Mouse (Mus musculus) stomach, postnatal 0 days (tissue): ENCODE data around the gene Rnf168.

Experiments
- CTCF ChIP-seq: IDR thresholded peaks from 2 replicates; pipeline ENCODE4 v1.5.1; 2016; ENCODE audit warnings: antibody characterized with exemption, low read depth, mild to moderate bottlenecking, moderate library complexity
- EP300 ChIP-seq: optimal IDR thresholded peaks from 2 replicates; pipeline ENCODE3; 2016; ENCODE audit warnings: antibody characterized with exemption

DNA sequence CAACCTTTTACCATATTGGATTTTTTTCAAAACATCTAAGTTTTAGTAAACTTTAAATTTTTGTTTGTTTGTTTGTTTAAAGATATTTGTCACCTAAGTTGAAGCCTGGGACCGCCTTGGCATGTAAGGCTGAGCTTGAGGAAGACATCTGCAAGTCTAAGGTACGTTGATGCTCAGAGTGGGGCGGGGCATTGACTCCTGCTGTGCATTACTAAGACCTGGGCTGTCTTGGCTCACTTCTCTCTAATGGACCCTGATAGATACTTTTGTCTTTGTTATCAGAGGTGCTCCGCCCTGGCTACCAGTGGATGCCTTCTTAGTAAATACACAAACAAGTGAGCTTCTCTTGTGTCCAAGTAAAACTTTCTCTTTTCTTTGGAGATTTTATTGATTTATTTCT lies 14.6 kb downstream of the Rnf168 start:
- TF ChIP-seq CTCF, result no peak
- no peak for TF ChIP-seq EP300
